Mouse (Mus musculus): ENCODE results near the gene Apom.

The Apom gene

GRCm38 (mm10) chr17:35158850-35159593 lies 27.2 kb upstream of the Apom start:
- no peak for DNase-seq (ENCODE audit: low read depth, low spot score)

GRCm38 (mm10) chr17:35157661-35158175 lies 25.9 kb upstream of the Apom start:
- DNase-seq (ENCODE audit: low read depth, low spot score): no peak

GRCm38 (mm10) chr17:35157254-35157653 lies 25.4 kb upstream of the Apom start:
- DNase-seq (ENCODE audit: low read depth, low spot score): no peak

- DNase-seq (ENCODE audit: low read depth, low spot score): no peak
Observed at GRCm38 (mm10) chr17:35156461-35157200, 24.8 kb upstream of the Apom start.

- DNase-seq (ENCODE audit: low read depth, low spot score): no peak
Observed at GRCm38 (mm10) chr17:35155451-35155850, 23.6 kb upstream of the Apom start.

- no peak for DNase-seq (ENCODE audit: low read depth, low spot score)
Observed at GRCm38 (mm10) chr17:35154616-35155015, 22.8 kb upstream of the Apom start.

- no peak for DNase-seq (ENCODE audit: low read depth, low spot score)
Observed at GRCm38 (mm10) chr17:35153931-35154330, 22.1 kb upstream of the Apom start.

GRCm38 (mm10) chr17:35153077-35153476 lies 21.2 kb upstream of the Apom start:
- DNase-seq (ENCODE audit: low read depth, low spot score): no peak

- no peak for DNase-seq (ENCODE audit: low read depth, low spot score)
Observed at GRCm38 (mm10) chr17:35152121-35152520, 20.3 kb upstream of the Apom start.

- no peak for DNase-seq (ENCODE audit: low read depth, low spot score)
Observed at GRCm38 (mm10) chr17:35147922-35148639, 16.2 kb upstream of the Apom start.

- DNase-seq (ENCODE audit: low read depth, low spot score): no peak
Observed at GRCm38 (mm10) chr17:35147348-35147747, 15.5 kb upstream of the Apom start.

- DNase-seq (ENCODE audit: low read depth, low spot score): no peak
Observed at GRCm38 (mm10) chr17:35146139-35146538, 14.3 kb upstream of the Apom start.

- no peak for DNase-seq (ENCODE audit: low read depth, low spot score)
Observed at GRCm38 (mm10) chr17:35141971-35142370, 10.1 kb upstream of the Apom start.

- no peak for DNase-seq (ENCODE audit: low read depth, low spot score)
Observed at GRCm38 (mm10) chr17:35140490-35140996, 8.7 kb upstream of the Apom start.

GRCm38 (mm10) chr17:35139269-35139668 lies 7.4 kb upstream of the Apom start:
- DNase-seq (ENCODE audit: low read depth, low spot score): no peak

- peak; percentile 83 for DNase-seq (ENCODE audit: low read depth, low spot score)
Observed at GRCm38 (mm10) chr17:35135591-35136320, 3.9 kb upstream of the Apom start.

- DNase-seq (ENCODE audit: low read depth, low spot score): peak; percentile 96
Observed at GRCm38 (mm10) chr17:35134801-35135590, 3.1 kb upstream of the Apom start, which contains the start of gene Bag6. TSS of gene Bag6 (plus strand) at chr17:35135178.

GRCm38 (mm10) chr17:35133517-35133916 lies 1.7 kb upstream of the Apom start:
- DNase-seq (ENCODE audit: low read depth, low spot score): no peak

GRCm38 (mm10) chr17:35132174-35132560 lies 317 bp upstream of the Apom start:
- DNase-seq (ENCODE audit: low read depth, low spot score): no peak

GRCm38 (mm10) chr17:35131038-35131437 lies 812 bp downstream of the Apom start:
- no peak for DNase-seq (ENCODE audit: low read depth, low spot score)
